Mouse (Mus musculus) intestine, embryonic 16.5 days (tissue): ENCODE measurements at regions not wholly inside any gene's neighbourhood (a gene's known extent, or its start where the extent isn't known, plus 50 kb on each side); places are given as distances from the start of the nearest gene placed in this dataset.

ENCODE experiments used
- ATAC-seq: fragments of 200-750 bp; cut with Nextera tagmentation; 2 replicates; pipeline ENCODE4 v1.8.0; 2017; ENCODE audit warnings: moderate TSS enrichment, moderate library complexity
- H3K27ac ChIP-seq: fragments of 300-500 bp; sonication (generic); 2 replicates; pipeline ENCODE4 v1.5.1; 2014; ENCODE audit warnings: mild to moderate bottlenecking, low read length
- H3K27me3 ChIP-seq: fragments of 300-500 bp; sonication (generic); replicated peaks from 2 replicates; pipeline ENCODE4 v1.6.1; 2014; ENCODE audit warnings: low read length, control low read depth, mixed read lengths; ENCODE audit not compliant: control insufficient read depth, insufficient read depth
- H3K36me3 ChIP-seq: fragments of 300-500 bp; sonication (generic); 2 replicates; pipeline ENCODE4 v1.6.1; 2014; ENCODE audit warnings: low read length, control low read depth; ENCODE audit not compliant: control insufficient read depth, insufficient read depth
- H3K4me1 ChIP-seq: fragments of 300-500 bp; sonication (generic); 2 replicates; pipeline ENCODE4 v1.6.1; 2014; ENCODE audit warnings: low read length, control low read depth, mixed read lengths; ENCODE audit not compliant: control insufficient read depth, insufficient read depth
- H3K4me2 ChIP-seq: fragments of 300-500 bp; sonication (generic); 2 replicates; pipeline ENCODE4 v1.6.1; 2014; ENCODE audit warnings: low read depth, low read length, control low read depth
- H3K4me3 ChIP-seq: fragments of 300-500 bp; sonication (generic); 2 replicates; pipeline ENCODE4 v1.5.1; 2014; ENCODE audit warnings: mild to moderate bottlenecking, low read length
- H3K9ac ChIP-seq: fragments of 300-500 bp; sonication (generic); 2 replicates; pipeline ENCODE4 v1.6.1; 2014; ENCODE audit warnings: low read depth, low read length
- H3K9me3 ChIP-seq: fragments of 300-500 bp; sonication (generic); 2 replicates; pipeline ENCODE4 v1.6.1; 2016; ENCODE audit warnings: low read length, control low read depth; ENCODE audit not compliant: control insufficient read depth
- WGBS: fragments of 180-500 bp; shearing (Covaris S2); extraction: QIAGEN DNeasy Blood & Tissue Kit; methylation state at CpG from one replicate; pipeline ENCODE4 v1.1.7; 2014; 5-methylcytosine and 5-hydroxymethylcytosine counted together

DNA sequence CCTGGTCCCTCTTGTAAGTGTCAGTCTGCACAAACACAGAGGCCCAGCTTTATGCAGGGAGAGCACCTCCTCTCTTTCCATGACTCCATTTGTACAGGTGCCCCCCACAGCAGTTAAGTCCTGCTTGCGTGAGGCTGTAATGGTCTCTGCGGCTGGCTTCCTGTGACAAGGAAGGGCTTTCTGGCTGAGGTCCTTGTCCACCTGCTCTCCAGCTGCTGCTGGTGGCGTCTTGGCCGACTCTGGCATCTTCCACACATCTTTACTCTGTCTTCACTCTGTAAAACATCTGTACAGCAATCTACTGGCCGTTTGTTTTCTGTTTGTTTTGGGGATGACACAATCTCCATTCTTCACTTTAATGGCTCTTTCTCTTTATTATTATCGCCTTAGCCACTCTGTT lies 60.8 kb downstream of the Rpusd4 start:
- no peaks in the 10 kb centered on the region for H3K9me3 ChIP-seq
- no peaks in the 10 kb centered on the region for H3K36me3 ChIP-seq
- H3K4me2 ChIP-seq, result no peak overlapping the region
- no peak overlapping the region for H3K4me3 ChIP-seq
- peaks cover 38% of the 10 kb centered on the region for H3K4me1 ChIP-seq
- no peak for ATAC-seq
- no peak overlapping the region for H3K27ac ChIP-seq
- WGBS, result 44% methylated on average over 6 of the region's 6 CpGs
- H3K9ac ChIP-seq, result no peak overlapping the region
- H3K27me3 ChIP-seq, result no peaks in the 10 kb centered on the region; the same call in 1 of the 2 replicates

DNA sequence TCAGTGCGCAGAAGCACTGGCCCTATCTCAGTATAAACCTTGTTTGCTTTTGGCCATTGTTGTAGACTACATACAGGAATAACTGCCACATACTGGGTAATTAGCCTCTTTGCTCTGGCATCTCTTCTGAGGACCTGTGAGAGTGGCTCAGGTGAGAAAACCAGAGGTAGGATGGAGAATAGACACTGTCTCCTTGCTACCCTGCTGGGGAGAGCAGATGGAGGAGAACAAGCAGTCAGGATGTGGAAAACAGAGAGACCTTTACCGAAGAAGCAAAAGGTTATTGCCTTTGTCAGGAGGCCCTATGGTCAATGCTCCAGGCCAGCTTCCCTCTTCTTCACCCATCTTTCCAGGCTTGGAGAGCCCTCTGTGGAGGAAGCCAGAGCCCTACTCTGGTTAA lies 62.7 kb downstream of the Rpusd4 start:
- WGBS, result 86% methylated on average over 2 of the region's 2 CpGs

GRCm38 (mm10) chr9:35331241-35331680 lies 63.6 kb downstream of the Rpusd4 start:
- peak overlapping the region; percentile 58 for H3K27ac ChIP-seq
- peaks cover 50% of the 10 kb centered on the region for H3K4me1 ChIP-seq

More for the DNA sequence above, 62.7 kb downstream of the Rpusd4 start:
- H3K4me3 ChIP-seq, result no peak overlapping the region
- H3K36me3 ChIP-seq, result no peaks in the 10 kb centered on the region
- H3K27me3 ChIP-seq, result no peaks in the 10 kb centered on the region; the same call in 1 of the 2 replicates
- ATAC-seq, result no peak
- H3K9me3 ChIP-seq, result no peaks in the 10 kb centered on the region
- no peak overlapping the region for H3K4me2 ChIP-seq
- peaks cover 43% of the 10 kb centered on the region for H3K4me1 ChIP-seq
- H3K27ac ChIP-seq, result no peak overlapping the region
- no peak overlapping the region for H3K9ac ChIP-seq

DNA sequence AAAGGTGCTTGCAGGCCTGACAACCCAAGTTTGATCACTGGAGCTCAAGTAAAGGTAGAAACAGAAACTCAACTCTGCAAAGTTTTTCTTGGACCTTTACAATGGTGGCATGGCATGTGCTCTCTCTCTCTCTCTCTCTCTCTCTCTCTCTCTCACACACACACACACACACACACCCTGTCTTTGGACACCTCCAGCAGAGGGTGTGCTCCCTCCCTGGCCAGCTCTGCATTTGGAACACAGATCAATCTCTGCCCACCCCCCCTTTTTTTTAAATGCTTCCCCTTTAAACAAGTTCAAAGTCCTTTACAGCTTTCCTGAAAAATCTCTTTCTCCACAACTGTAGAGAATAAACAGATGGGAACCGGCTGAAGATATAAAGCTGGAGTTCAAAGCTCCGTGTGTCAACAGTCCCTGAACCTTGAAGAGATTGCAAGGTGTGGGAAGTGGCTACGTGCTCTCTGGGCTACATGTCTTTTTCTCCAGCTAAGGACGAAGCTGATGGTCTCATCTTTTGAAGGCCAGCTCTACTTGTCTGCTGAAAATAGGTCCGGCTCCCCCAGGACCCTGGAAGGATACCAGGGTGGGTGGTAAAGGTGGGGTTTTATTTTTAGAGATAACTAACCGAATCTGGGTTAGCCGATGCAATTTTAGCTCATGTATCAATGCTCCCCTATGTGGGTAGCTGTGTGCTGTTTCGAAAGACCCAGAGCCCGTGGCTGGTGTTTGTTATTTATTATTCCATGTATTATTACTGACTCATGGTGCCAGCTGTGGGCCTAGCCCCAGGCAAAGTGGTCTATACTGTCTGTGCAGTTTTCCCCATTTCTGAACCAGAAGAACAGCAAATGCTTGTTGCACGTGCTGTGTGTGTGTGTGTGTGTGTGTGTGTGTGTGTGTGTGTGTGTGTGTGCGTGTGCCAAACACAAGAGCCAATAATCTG lies 65.3 kb downstream of the Rpusd4 start:
- Histone ChIP-seq H3K4me2 (no peak overlapping the region), H3K27me3 (no peaks in the 10 kb centered on the region; the same call in 1 of the 2 replicates), H3K4me1 (peaks cover 49% of the 10 kb centered on the region), H3K27ac (peak overlapping the region; percentile 63), H3K4me3 (no peak overlapping the region), H3K9me3 (no peaks in the 10 kb centered on the region), H3K36me3 (no peaks in the 10 kb centered on the region), H3K9ac (peak overlapping the region; percentile 12; the same call in 1 of the 2 replicates)
- peak; percentile 85 for ATAC-seq
- WGBS, result 38% methylated on average over 11 of the region's 11 CpGs

More at GRCm38 (mm10) chr9:35331241-35331680, 63.6 kb downstream of the Rpusd4 start:
- Histone ChIP-seq H3K9ac (peak overlapping the region; percentile 41), H3K9me3 (no peaks in the 10 kb centered on the region), H3K27me3 (no peaks in the 10 kb centered on the region; the same call in 1 of the 2 replicates), H3K36me3 (no peaks in the 10 kb centered on the region), H3K4me3 (no peak overlapping the region), H3K4me2 (no peak overlapping the region)
- ATAC-seq, result no peak
- 42% methylated on average over 7 of the region's 7 CpGs for WGBS

GRCm38 (mm10) chr9:35333631-35334005 lies 66.0 kb downstream of the Rpusd4 start:
- ATAC-seq, result 0 out of 2 replicates have a peak, but pooled peaks have one; percentile 4

DNA sequence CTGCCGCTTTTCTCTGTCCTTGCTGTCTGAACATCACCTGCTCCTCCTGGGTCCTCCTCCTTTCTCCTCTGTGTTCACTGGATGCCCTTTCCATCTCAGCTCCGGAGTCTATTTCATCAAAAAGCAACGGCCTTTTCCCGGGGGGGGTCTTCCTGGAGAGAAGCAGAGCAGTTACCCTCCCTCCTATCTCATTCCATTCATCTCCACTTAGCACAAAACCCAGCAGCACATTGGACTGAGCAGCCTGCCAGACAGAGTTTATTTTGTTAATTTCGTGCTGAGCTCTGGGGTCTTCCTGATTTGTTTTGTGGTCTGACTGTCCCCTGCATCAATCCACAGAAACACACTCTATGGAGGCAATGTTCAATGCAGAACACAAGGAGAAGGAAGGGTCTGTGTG lies 66.9 kb downstream of the Rpusd4 start:
- ATAC-seq, result no peak
- Histone ChIP-seq H3K9me3 (no peaks in the 10 kb centered on the region), H3K4me1 (peaks cover 48% of the 10 kb centered on the region), H3K4me3 (no peak overlapping the region), H3K27me3 (no peaks in the 10 kb centered on the region; the same call in 1 of the 2 replicates), H3K36me3 (no peaks in the 10 kb centered on the region), H3K4me2 (no peak overlapping the region), H3K9ac (no peak overlapping the region), H3K27ac (peak overlapping the region; percentile 73; the same call in 1 of the 2 replicates)
- 50% methylated on average over 5 of the region's 5 CpGs for WGBS

More at GRCm38 (mm10) chr9:35333631-35334005, 66.0 kb downstream of the Rpusd4 start:
- Histone ChIP-seq H3K27ac (peak overlapping the region; percentile 58), H3K27me3 (no peaks in the 10 kb centered on the region; the same call in 1 of the 2 replicates), H3K36me3 (no peaks in the 10 kb centered on the region), H3K4me3 (no peak overlapping the region), H3K4me2 (no peak overlapping the region), H3K4me1 (peaks cover 46% of the 10 kb centered on the region), H3K9ac (peak overlapping the region; percentile 12; the same call in 1 of the 2 replicates), H3K9me3 (no peaks in the 10 kb centered on the region)
- 41% methylated on average over 8 of the region's 8 CpGs for WGBS

DNA sequence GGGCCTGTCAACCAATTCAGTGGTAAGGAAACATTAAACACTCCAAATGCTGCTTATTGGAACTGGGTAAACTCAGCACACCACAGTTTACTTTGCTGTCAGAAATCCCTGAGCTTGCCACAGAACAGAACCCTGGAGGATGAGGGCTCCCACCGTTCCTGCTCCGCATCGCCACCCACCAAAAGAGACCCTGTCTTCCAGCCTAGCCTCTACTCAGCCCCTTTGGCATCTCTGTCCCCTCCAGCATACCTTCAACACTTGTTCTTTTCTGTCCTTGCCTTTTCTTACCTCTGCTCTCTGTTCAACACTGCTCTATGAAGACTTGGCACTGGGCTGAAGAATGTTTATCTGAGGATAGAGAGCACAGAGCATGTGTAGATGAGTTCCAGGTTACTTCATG lies 67.5 kb downstream of the Rpusd4 start:
- ATAC-seq, result no peak
- Histone ChIP-seq H3K27me3 (no peaks in the 10 kb centered on the region), H3K9ac (no peak overlapping the region), H3K4me1 (peaks cover 49% of the 10 kb centered on the region), H3K4me3 (no peak overlapping the region), H3K36me3 (no peaks in the 10 kb centered on the region), H3K27ac (peak overlapping the region; percentile 73), H3K4me2 (no peak overlapping the region), H3K9me3 (no peaks in the 10 kb centered on the region)
- 53% methylated on average over 3 of the region's 3 CpGs for WGBS

DNA sequence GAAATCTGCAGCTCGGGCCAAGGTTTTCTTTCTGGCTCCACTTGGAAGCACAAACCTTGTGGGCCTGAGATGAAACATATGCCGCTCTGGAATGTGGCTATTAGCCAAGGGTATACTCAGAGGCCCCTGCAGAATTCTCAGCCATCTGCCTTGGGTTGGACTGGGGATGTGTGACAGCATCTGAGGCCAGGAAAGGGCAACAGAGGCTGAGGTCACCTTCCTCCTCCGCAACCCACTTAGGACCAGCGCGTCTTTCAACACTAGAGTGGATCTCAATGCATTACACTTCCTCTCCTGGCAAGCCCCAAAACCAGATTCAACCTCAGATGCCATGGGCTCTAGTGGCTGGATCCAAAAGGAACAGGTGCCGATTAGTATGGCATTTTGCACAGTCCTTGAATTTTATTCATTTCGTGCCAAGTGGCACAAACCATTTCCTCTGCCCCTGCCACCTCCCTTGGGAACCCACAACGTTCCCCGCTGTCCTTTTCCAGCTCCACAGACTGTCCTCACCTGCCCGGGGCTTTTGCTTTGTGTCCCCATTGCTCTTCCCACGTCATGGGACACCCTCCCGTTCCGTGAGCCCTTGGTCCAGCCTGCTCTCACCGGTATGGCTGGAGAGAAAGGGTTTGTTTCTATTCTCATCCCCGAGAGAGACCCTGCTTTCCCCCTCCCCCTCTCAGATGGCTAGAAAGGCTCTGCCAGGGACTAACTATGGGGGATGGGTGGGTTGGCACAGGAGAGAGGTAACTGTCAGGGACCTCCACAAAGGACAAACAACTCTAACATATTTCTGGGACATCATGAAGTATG lies 68.4 kb downstream of the Rpusd4 start:
- Histone ChIP-seq H3K9ac (0 out of 2 replicates have a peak overlapping the region, but pooled peaks have one; percentile 7), H3K4me1 (peaks cover 53% of the 10 kb centered on the region), H3K9me3 (no peaks in the 10 kb centered on the region), H3K27me3 (no peaks in the 10 kb centered on the region), H3K27ac (peak overlapping the region; percentile 73), H3K36me3 (no peaks in the 10 kb centered on the region), H3K4me3 (no peak overlapping the region), H3K4me2 (no peak overlapping the region)
- peak; percentile 24; the same call in 1 of the 2 replicates for ATAC-seq
- WGBS, result 53% methylated on average over 15 of the region's 15 CpGs

DNA sequence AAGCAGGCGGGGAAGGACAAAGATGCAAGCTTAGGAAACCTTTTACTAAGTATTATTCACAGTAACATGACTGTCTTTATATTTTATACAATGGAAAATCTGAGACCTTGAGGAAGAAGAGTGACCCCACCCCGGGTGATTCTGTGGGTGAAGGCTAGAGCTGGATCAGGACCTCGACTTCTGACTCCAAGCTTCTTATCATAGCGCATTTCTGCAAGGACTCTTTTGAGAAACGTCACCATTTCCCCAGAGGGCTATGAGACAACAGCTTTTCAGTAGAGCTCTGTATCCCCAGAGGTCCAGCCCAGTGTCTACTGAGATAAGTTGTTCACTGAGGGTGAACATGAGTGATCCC lies 69.0 kb downstream of the Rpusd4 start:
- no peaks in the 10 kb centered on the region for H3K27me3 ChIP-seq
- H3K27ac ChIP-seq, result peak overlapping the region; percentile 19; the same call in 1 of the 2 replicates
- H3K36me3 ChIP-seq, result no peaks in the 10 kb centered on the region
- 67% methylated on average over 5 of the region's 5 CpGs for WGBS
- H3K4me1 ChIP-seq, result peaks cover 48% of the 10 kb centered on the region
- no peak overlapping the region for H3K4me2 ChIP-seq
- H3K9me3 ChIP-seq, result no peaks in the 10 kb centered on the region
- no peak for ATAC-seq
- H3K9ac ChIP-seq, result no peak overlapping the region
- no peak overlapping the region for H3K4me3 ChIP-seq
